Mouse (Mus musculus) retina, postnatal 1 day (tissue): ENCODE results near the gene Ldb2.

ENCODE experiments used
- DNase-seq: peaks from one replicate; pipeline ENCODE4 v3.0.0-alpha.2; 2012

Ldb2 gene

DNA sequence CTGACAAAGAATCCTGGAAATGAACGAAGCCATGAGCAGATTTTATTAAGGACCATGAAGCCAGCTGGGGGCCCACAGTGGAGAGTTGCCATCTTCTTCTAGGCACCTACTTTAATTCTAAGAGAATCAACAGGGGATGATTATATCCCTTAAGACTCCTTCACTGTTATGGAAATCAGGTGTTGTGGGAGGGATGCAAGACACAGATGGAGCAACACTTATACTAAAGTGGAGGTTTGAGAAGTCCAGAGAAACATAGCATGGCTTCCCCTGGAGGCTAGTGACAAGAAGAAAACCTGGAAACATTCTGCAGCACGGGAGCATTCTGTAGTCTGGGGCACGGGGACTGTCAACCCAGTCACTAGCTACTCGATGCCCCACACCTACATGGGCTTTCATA, 85.0 kb downstream of the Ldb2 start:
- DNase-seq: no peak

GRCm38 (mm10) chr5:44713181-44713789, 86.2 kb downstream of the Ldb2 start:
- DNase-seq: no peak

- no peak for DNase-seq
These were observed 88.3 kb downstream of the Ldb2 start for GRCm38 (mm10) chr5:44711211-44711610.

DNA sequence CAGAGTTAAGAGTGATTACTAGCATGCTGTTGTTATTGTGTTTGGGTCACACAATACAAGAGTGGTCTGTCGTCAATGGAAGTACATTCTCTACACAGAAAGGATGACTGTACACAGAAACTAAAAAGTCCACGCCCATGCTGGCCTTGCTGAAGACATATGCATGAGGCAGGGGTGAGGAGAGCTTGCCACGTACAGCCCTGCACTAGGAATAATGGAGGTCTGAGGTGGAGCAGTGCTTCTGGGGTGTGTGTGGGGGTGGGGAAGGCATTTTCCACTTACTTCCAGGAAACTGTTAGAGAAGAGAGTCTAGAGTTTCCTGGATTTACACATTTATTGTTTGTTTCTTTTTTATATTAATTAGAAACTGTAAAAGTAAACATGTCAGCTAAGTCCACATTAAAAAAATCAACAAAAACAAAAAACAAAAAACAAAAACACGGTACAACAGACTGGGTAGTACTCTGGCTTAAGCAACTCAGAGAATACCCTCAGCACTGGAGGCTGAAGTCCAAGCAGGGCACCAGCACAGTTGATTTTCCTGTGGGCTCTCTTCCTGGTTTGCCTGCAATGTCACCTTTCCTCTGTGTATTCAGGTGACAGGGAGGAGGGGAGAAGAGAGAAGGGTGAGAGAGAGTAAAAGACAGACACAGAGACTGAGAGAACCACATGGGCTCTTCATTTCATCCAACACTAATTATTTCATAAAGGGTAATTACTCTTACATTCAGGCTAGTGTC, 89.2 kb downstream of the Ldb2 start:
- DNase-seq: no peak

DNA sequence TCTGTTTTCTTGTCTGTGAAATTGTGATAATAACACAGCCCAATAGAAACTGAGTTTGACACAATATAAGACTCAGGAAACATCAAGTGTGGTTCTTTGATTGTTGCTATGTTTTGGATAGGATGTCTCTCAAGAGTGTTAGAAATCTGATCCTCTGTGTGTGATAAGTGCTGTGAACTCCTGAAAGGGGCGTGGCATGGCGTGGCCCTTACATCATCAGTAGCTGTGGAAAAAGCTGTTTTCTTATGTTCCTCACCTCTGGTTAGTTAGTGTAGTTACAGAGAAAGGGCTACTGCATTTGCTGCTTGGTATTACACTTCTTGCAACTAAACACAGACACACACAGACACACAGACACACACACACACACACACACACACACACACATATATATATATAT, 90.2 kb downstream of the Ldb2 start:
- no peak for DNase-seq

DNA sequence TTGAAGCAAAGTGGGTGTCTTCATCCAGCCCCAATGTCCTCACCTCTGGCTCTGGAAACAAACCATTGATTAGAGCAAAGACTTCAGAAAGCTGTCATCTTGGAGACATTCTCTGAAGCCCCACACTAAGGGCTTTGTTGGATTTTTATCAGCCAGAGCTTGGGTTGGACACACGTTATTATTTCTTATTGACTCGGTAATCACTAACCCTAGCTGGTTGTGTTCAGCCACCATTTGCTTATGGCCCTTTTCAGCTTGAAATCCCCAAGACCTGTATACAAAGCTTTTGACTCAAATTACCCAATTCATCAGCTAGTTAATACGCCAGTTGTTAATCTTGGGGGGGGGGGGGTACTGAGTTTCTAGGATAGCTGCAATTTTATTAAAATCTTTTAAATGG, 91.5 kb downstream of the Ldb2 start:
- DNase-seq: no peak

DNA sequence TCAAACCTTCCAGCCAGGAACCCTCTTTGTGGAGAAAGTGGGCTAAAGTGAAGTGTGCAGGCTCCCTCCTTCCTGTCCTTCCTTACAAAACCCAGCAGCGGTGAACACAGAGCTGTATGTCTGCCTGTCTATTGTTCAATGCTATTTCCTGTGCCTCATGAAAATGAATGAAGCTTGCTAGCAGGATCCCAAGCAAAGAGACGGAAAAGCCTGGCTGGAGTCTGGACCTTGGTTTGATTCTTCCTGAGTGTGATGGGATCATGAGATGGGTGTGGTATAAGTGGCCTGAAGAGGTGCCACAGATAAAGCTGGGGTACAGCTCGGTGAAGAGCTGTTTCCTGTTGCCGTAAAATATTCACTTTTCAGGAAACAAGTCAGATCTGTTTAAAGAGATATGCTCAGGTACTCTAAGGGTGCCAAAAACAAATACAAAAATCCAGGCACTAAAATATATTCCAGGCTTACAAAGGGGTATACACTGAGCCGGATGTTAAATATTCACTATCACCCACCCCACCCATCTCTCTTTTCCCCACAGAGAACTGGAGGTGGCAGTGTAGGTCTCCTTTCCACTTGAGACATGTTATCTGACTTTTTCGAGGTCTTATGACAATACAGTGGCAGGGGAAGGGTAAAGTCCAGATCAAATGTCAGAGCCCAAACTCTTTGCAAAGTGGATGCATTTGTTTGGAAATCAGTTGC, 92.3 kb downstream of the Ldb2 start:
- no peak for DNase-seq

GRCm38 (mm10) chr5:44697993-44698392, 101.5 kb downstream of the Ldb2 start:
- no peak for DNase-seq

GRCm38 (mm10) chr5:44696548-44696947, 102.9 kb downstream of the Ldb2 start:
- peak; percentile 42 for DNase-seq

DNA sequence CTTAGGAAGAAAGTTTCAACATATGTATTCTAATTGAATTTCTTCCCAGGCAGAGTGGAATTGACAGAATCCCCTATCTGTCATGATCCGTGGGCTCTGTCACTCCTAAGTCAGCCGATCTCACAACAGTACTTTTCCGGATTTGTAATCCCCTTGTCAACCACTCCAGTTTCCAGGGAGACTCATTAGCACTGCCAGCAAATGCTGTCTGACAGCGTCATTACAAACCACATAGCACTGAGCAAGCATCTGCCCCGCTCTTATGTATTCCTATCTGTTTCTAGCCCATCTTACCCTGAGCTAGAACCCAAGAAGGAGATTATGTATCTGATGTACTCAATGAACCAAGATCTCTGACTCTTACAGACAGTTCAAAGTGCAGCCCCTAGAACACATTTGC, 105.8 kb downstream of the Ldb2 start:
- peak; percentile 36 for DNase-seq

DNA sequence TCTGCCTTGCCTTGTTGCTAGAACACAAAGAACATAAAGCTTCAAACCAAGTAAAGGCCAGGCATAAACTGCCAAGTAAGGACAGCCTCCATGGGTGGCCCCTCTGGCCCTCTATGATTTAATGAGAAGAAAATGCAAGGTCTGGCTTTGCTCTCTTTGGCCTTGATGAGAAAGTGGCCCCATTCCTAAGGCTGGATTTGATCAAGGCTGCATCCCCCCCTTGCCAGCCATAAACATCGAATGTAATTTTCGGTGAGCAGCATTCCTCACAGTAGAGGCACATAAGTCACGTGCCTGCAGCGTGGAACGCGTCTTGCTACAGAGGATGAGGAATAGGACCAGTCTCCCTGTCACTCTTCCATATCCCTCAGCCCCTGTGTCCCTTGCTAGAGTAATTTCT, 113.1 kb downstream of the Ldb2 start:
- DNase-seq: no peak

DNA sequence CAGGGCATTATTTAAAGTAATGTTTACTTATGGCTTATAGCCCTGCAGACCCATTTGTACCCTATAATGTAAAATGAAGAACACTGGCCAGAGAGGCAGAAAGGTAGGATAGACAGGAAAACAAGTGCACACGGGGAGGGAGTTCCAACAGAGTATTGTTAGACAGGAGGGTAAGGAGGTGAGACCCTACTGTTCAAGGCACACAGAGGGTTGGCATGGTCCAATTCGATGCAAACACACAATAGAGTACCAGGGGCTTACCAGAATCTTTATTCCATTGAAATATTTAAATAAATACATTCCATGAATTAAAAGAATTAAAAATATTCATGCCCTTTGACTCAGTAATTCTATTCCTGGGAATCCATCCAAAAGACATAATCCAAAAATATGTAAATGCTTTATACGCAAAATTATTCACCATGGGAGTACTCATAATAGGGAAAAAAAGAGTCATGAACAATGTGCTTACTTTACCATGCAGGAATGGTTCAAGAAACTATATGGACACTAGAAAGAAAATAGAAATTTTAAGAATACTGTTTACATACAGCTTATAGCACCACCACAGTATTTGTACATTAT, 118.3 kb downstream of the Ldb2 start:
- DNase-seq: no peak

DNA sequence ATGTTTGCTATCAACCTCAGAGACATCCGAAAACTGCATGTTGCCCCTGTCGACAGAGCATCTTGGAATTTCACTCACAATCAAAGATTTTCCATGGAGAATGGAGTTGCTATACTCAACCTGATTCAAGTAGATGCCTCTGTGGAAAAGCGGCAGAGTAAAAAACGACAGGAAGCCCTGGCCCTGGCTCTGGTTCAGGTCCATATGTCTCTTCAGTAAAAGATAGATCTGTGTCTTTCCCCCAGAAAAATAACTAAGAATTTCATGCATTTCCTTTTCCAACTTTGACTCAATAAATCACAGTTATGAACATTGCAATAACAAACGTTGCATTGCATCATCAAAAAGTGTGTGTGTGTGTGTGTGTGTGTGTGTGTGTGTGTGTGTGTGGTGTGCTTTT, 121.7 kb downstream of the Ldb2 start:
- no peak for DNase-seq

DNA sequence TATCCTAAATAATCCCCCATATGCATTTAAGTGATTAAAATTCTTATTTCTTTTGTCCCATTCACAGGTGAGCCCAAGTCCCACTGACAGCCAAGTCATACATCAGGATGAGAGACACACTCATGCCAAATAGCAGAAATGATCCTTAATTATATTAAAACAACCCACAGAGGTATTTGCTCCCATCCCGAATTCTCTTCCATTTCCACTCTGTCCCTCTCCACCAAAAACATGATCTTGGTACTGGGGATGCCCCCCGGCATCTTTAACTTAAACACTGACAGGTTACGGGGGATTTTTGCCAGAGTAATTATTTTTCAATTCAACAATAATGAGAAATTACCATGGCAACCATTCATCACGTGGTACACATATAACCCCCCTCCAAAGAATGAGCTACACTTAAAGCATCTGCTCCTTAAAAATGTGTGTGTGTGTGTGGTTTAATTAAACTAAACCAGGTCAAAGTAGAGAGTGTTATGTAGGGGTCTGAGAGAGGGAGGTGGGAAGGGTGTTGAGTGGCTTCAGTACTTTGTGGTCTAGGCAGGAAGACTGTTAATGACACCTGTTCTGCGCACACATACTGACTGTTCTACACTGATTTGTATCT, 123.2 kb downstream of the Ldb2 start:
- no peak for DNase-seq

- no peak for DNase-seq
These were observed 129.1 kb downstream of the Ldb2 start for GRCm38 (mm10) chr5:44670336-44670735.

DNA sequence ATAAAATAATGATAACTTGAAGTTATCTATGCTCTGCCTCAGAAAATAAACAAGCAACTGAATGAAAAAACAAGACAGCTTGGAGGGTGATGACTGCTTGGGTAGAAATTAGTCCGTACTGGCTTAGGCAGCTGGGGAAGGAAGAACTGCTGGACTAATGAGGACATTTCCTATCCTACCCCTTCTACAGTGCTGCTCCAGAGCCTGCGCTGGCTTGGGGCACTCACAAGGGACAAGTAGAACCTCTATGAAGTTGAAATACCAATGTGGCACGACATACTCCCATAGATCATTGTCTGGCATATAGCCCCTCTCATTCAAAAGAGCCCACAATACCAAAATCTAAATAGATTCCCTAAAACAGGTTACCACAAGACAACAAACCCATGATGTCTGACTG, 131.6 kb downstream of the Ldb2 start:
- DNase-seq: no peak

GRCm38 (mm10) chr5:44667383-44667782, 132.1 kb downstream of the Ldb2 start:
- DNase-seq: no peak

DNA sequence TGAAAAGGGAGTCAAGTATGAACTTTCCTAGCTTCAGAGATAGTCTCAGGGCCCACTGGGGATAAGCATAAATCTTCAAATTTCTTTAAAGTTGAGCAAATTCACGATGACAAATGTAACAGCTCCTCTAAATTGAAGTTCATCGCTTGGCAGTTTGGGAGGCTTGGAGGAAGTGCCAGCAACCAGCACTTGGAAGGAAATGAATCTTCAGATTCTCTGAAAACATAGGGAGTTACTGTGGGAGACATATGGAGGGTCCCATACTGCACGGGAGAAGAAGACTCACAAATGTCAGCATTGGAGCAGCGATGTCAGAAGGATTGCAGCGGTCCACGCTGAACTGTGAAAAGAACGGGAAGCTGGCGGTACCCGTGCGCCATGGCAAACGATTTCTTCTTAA, 139.8 kb downstream of the Ldb2 start:
- no peak for DNase-seq

DNA sequence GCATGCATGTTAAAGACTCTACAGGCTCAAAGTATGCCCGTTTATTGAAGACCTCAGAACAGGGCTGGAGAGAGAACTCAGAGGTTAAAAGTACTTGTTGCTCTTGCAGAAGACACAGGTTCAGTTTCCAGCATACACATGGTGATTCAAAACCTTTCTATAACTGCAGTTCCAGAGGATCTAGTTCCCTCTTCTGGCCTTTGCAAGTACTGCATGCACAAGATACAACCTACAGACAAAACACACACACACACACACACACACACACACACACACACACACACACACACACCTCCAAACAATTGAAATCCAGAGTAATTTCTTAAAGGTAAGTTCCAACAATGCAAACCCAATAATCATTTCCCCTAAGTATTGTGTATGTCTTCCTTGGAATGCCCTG, 142.8 kb downstream of the Ldb2 start:
- no peak for DNase-seq

DNA sequence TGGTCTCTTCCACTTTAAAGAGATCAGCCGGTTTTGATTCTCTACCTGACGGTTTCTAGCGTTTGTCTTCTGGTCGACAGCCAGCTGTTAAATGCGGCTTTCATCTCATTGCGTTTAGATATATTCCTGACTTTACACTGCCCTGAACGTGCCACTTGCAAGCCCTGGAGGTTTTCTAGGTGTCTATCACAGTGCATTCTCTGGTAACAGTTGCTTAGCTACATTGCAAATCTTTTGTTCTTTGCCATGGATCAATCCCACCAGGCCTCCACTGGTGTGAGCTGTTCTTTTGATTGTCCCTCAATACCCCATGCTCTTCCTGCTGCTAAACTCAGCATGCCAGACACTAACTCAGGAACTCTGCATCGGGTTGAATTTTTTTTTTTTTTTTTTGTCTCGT, 145.1 kb downstream of the Ldb2 start:
- no peak for DNase-seq

- no peak for DNase-seq
These were observed 152.7 kb downstream of the Ldb2 start for GRCm38 (mm10) chr5:44646842-44647190.

- peak; percentile 19 for DNase-seq
These were observed 153.3 kb downstream of the Ldb2 start for GRCm38 (mm10) chr5:44645952-44646841.

DNA sequence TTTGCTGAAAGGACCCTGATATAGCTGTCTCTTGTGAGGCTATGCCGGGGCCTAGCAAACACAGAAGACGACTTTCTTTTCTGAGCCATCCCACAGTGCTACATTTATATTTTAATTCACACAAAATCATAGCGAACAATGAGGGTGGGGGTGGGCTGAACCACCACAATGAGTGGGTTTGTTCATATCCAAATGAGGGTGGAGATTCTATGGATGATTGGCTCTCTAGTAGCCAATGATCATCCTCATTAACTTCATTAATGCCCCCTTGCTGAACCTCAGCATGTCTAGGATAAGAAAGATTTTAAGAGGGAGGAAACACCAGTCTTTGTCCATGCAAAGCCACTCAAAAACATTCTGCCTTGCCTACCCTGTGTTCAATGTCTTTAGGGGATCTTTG, 156.4 kb downstream of the Ldb2 start:
- DNase-seq: peak; percentile 66
